Mouse (Mus musculus): ENCODE data around the gene Smap2. TPM values are rescaled to one million over a fixed set of nuclear protein-coding genes. Genes with fewer than 3 reads are reported as not detected.
"Not testable (repeated sequence)": the region's sequence is repeated elsewhere in the genome, so short reads cannot be mapped to it uniquely, and the experiment has no call there.

The Smap2 gene
- total RNA-seq (2021), result 10 to 100 TPM; 37.8 to 38.1 TPM
- polyA plus RNA-seq (2012; rRNA removed), result 14.3 and 20.4 TPM in 2 replicates
- long read RNA-seq, transcript Smap2-201 (10 exons, 2,905 nt), result major isoform, 31 of 34 reads
- long read RNA-seq, partial matches to known transcripts, result 2 of 34 reads
- long read RNA-seq, other reads (novel, unspliced or antisense), result 1 of 34 reads

DNA sequence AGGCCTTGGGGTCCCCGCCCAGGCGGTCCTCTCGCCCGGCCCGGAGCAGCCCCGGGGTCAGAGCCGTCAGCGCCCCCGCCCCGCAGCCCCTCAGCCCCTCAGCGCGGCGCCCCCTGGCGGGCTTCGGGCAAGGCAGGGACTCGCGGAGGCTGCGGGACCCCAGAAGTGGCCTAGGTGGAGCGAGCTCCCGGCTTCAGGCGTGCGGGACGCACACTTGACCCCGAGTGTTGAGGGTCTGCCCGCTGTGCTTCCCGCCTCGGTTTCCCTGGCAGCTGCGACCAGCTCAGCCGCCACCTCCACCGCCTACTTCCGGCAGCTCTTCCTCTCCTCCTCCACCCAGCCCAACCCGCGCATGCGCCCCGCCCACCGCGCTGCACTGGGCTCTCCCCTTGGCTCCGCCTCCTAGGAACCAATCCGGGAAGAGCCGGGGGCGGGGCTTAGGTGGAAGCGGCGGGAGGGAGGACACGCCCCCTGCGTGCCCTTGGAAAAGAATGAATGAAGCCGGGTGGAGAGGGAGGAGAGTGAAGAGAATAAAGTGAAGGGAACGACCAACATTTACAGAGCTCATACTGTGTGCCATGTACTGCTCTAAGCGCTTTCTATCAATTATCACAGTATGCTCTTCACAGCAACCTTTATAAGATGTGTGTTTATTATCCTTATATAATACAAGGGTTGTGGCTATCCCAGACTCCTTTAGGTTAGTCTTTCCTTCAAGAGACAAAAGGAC is at the start of gene Smap2:
Gene Smap2 (minus strand): TSS at position 320 of the 730 bp plus-strand sequence.
- peak; percentile 99 for DNase-seq

DNA sequence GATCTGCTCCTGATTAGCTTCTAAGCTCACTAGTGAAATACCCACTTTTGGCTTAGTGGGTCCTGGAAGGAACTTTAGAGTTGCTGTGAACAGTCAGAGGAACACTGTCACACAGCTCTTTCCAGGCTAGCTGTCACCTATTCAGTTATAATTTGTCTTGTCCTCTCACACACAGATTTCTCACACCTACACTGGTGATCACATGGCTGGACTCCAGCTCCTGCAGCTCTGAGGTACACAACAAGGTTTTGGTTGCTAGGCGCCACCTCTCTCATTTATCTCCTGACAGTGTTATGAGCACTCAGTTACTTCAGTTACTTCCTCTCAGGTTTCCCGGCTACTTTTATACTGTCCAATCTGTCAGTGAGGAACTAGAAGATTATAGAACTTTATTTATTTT is 48.3 kb upstream of the Smap2 start:
- no peak for DNase-seq

DNA sequence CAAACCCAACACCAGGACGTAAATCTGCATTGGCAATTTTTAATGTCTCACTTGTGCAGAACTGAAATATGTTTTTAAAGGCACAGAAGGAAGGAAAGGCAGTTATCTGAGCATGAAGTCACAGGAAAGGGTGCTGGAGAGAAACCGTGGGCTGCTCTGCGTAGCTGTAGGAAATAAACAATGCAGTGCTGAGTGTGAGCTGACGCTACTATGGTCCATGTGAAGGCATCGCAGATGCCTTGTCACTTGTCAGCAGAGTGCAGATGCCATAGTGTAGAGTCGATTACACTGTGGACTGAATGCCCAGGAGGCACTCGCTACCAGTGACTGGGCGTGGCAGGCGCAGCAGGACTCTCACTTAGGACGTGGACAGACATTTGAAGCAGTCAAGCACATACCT is 42.2 kb upstream of the Smap2 start:
- DNase-seq, result not testable (repeated sequence)

DNA sequence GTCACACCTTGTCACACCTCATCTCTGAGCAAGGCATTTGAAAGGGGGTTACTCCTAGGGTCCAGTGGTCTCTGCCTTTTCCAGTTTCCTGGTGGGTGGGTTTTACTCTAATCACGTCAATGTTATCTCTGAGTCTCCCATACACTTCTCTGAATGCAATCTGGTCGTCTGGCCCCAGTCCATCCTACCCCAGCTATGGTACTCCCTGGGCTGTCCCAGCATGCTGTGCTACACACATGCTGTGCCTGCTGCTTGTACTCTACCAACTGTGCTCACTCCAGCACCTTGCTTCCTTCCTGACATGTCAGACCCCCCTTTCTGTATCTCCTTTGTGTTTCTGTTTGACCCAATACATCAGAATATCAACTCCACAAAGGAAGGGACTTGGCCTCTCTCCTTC is 40.0 kb upstream of the Smap2 start:
- DNase-seq, result no peak

DNA sequence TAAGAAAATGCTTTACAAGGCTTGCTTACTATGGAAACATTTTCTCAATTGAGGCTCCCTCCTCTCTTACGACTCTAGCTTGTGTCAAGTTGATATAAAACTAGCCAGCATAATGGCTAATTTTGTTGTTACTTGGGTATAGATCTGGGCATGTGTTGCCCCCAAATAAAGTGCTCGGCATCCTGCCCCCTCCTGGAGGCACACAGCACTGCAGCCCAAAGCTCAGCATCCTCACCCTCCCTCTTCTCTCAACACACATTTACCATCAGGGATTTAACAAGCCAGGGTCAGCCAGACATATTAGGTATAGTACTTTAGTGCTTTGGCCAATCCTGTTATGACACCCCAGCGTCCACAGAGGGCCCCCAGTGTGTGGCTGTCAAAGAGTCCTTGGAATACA is 39.3 kb upstream of the Smap2 start:
- no peak for DNase-seq

DNA sequence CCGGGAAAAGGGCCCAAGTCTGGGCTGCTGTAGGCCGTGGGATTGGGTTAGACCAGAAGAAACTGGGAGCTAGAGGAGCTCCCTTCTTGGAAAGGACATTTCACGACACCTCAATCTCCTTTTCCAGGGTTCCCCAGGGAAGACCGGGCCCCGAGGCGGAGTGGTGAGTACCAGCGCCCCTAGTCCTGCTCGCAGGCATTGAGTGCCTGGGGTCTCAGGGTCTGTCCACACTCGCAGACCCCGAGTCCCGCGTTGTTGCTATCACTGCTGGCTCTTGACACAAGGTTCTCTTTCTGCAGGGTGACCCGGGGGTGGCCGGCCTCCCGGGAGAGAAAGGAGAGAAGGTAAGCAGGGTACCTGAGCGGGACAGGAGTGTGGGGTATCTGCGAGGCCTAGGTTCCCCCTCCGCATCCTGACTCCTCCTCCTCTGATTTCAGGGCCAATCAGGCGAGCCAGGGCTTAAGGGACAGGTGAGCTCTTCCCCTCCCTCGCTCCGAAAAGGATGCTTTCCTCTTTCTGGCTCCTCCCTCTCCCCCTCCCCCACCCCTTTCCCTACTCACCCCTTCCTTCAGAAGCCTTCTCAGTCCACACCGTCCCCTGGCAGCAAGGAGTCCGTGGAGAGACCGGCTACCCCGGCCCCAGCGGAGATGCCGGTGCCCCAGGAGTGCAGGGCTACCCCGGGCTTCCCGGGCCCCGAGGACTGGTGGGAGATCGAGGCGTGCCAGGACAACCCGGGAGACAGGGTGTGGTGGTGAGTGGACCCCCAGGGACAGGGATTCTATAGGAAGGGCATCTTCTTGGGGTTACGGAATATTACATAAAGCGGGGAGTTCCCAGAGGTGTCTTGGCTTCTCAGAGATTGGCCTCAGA is 35.6 kb upstream of the Smap2 start:
- DNase-seq, result no peak

DNA sequence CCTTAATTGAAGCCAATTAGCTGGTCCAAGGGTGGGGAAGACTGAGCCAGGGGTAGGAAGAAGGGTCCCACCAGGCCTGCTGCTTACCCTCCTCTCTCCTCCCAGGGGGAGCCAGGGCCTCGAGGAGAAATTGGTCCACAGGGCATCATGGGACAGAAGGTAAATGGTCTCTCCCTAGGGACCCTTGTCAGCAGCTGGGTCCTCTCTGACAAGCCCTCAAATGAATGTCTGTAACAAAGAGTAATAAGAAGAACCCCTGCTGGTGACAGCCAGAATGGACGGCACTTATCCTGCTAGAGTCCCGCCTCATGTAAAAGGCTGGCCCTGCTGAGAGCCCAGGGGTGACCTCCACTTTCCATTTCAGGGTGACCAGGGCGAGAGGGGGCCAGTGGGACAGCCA is 34.8 kb upstream of the Smap2 start:
- no peak for DNase-seq

DNA sequence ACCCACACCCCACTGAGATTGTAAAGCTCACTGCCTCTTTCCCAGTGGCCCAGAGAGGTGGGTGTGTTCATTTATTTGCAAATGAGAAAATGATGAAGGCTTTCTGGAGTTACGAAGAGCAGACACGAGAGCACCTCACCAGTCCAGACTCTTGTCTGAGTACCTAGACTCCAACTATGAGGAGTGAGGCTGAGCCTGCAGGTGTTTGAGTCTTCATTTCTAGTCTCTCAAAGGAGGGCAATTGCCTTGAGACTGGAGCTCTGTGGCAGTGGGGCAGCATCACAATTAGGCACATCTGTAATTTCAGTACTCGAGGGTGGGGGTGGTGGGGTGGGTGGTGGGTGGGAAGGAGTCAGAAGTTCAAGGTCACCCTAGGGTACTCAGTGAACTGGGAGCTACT is 25.9 kb upstream of the Smap2 start:
- no peak for DNase-seq

DNA sequence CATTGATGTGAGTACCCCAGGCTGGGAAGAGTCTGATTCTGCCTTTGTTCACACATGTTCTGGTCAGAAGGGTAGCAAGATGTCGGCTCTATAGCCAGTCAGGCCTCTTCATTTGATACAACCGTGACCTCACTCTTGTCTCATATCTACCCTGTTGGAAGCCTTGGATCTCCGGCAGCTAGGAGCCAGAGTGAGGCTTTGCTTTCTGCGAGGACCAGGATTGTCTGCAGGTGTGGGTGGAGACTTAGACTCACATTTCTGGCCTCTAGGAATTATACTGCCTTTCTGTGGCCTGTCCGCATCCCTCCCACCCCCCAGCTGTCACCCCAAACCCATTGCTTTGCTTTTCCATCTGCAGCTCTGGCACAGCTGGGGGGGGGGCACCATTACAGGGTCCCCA is 25.4 kb upstream of the Smap2 start:
- DNase-seq, result no peak

DNA sequence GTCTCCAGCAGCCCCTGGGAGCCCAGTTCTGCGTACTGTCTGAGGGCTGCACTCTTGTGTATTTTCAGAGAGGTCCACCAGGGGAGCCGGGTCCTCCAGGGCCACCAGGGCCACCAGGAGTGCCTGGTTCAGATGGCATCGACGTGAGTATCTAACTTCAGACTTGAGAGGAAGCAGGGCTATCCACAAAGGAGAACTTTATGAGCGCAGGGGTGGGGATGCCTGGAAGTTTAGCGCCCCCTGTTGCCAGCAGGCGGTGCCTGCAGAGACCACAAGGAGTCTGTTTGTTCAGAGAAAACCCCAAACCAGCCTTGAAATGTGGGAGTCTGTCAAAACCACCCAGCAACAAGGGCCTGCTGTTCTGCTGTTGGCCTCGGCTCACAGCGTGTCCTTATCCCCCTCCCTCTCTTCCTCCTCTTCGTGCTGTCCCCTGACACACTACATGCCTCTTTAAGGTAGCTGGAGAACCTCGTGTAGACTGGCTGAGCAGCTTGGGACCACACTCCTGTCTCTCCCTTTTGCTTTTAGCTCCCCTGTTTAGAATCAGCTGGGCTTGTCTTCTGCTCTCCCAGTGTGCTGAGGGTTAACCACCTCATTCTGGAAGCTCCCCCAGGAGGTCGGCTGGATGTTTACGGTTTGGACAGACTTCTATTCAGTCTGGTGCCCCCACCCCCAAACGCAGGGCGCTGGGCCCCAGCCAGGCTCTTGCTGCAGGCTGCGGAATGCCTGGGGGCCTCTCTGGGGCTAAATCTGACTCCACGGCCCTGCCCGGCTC is 24.0 kb upstream of the Smap2 start:
- DNase-seq, result peak; percentile 31

DNA sequence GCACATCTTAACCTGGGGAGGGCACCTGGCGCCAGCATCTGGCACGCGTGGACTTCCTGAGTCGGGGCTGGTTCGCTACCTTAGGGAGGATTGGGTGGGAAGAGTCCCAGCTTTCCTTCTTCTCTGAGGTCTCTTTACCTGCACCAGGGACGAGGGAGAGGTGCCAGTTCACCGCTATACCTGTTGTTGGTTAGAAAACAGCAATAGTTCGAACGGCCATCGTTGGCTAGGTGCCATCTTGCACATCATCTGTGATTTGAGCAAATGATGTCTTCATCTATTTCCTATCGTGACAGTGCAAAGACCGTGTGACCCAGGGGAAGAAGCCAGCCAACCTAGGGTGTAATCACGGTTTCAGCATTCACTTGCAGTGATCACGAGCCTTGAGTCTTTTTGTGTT is 23.3 kb upstream of the Smap2 start:
- DNase-seq, result no peak

DNA sequence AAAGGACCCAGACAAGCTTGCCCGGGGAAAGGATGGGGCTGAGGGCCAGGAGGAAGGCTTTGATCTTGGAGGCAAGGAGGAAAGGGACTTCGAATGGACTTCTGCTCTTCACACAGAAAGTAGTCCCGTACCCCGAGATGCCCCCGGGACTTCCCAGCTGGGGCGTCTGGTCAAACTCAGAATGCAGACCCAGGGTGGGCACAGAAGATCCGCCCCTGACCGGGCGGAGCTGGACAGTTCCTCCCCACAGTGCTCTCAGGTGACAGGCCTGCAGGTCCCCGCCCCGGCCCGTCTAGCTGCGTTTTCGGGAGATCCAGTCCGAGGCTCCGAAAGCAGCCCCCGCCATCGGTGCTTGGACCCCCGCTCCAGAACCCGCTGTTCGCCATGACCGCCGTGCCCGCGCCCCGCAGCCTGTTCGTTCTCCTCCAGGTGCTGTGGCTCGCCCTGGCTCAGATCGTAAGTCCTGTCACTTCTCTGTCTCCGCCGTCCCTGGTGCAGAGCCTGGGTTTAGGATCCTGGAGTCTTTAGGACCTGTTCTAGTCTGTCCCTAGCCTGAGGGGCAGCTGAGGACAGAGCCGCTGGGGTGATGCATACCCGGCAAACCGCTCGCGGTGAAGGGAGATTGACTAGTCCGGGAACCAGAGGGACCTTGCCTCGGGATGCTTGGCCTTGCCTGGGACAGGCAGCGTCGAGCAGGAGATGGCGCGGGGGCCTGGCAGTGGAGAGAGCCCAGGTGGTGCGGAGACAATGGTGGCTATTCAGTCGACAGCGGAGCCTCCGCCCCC is 22.5 kb upstream of the Smap2 start, which contains the start of gene Col9a2:
Gene Col9a2 (plus strand): TSS at position 55 of the 785 bp plus-strand sequence.
- no peak for DNase-seq

DNA sequence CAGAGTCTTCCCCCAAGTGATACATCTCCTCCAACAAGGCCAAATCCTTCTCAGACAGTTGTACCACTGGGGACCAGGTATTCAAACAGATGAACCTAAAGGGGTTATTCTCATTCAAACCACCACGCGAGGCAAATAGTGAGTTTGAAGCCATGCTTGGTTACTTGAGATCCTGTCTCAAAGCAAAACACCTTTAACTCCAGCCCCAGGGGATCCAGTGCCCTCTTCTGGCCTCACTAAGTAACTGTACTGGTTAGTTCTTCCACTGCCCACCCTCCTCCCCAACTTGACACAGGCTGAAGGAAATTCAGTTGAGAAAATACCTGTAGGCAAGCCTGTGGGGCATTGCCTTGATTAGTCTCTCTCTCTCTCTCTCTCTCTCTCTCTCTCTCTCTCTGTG is 16.0 kb upstream of the Smap2 start:
- DNase-seq, result no peak

DNA sequence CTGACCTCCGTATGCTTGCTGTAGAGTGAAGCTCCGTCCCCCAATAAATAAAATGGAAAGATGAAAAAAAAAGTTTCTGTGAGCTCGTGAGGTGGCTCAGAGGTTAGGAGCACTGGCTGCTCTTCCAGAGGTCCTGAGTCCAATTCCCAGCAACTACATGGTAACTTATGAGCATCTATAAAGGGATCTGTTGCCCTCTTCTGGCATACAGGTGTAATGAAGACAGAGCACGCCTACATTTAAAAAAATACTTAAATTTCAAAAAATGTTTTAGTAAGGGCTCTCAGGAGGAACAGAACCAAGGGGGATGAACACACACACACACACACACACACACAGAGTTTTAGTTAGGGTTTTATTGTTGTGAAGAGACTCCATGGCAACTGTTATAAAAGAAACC is 14.4 kb upstream of the Smap2 start:
- DNase-seq, result no peak

DNA sequence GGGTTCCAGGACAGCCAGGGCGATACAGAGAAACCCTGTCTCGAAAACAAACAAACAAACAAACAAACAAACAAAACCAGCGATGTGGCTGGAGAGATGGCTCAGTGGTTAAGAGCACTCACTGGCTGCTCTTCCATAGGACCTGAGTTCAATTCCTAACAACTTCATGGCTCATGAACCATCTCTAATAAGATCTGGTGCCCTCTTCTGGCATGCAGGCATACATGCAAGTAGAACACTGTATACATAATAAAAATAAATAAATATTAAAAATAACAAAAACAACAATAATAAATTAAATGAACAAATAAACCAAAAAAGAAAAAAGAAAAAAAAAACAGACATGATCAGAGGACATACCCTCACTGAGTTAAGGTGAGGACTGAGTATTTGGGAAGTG is 12.6 kb upstream of the Smap2 start:
- no peak for DNase-seq

DNA sequence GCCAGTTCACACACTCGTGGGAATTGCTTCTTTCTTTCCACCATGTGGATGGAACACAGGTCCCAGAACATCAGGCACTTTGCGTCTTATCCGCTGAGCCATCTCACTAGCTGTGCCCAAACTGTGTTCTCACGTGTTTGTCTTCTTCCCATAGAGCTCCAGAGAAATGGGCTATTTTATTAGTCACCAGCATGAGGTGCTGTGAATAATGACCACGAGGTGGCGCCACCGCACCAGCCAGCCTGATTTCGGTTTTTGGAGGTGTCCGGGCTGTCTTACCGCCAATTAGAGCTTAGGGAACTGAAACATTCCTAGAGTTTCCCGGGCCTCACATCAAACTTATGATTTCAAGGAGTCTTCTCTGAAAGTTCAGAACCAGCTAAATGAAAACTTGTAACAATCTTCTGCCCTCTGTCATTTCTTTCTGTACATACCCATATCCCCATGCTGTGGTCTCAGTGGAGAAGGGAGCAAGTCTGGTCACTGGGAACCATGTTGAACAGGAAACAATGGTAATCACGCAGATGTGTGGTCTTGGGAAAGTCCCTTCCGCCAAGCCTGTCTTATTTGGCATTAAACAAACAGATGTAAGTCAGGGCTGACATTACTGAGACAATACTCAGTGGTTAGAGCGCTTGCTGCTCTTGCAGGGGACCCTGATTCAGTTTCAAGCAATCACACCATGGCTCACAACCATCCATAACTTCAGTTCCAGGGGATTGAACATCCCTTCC is 11.8 kb upstream of the Smap2 start:
- peak; percentile 41 for DNase-seq

DNA sequence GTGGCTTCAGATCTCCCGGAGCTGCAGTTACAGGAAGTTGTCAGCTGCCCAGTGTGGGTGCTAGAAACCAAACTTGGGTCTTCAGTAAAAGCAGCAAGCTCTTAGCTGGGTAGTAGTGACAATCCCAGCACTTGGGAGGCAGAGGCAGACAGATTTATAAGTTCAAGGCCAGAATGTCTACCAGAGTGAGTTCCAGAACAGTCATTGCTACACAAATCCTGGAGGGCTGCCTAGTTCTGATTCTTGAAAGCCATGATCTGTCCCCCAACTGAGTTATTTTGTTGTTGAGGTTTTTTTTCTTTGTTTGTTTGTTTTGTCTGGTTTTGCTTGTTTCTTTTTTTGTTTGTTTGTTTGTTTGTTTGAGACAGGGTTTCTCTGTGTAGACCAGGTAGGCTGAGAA is 11.1 kb upstream of the Smap2 start:
- DNase-seq, result peak; percentile 71

DNA sequence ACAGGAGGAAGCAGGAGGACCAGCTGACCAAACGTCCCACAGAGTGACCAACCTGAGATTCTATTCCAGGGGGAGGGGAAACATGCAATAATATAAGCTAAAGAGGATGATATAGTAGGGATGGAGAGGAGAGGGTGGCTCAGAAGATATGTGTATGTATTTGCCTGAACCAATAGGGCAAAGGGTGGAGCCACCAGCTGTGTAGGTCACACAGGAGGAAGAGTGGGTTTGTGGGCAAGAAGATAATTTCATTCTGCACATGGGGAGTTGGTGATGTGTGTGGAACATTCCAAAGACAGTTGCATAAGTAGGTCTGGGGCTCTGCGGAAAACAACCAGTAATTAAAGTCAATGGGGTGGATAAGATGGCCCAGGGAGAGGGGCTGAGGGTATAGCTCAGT is 8.6 kb upstream of the Smap2 start:
- no peak for DNase-seq

DNA sequence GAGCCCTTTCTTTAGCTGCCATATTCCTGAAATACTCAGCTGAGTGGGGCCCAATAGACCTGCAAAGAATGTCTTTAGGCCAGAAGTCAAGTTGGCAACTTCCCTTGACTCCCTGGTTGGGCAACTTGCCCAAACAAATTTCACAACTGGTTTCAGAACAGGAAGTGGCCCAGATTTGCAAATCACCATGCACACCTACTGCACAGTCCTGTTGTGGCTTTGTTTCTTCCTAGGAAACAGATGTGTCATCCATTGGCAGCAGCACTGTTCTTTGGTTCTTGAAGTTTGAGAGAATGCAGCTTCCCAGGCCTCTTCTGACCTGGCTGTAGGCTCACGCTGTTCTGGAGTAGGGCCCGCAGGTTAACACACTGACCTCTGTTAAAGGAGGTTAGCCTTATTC is 6.9 kb upstream of the Smap2 start:
- peak; percentile 73 for DNase-seq

DNA sequence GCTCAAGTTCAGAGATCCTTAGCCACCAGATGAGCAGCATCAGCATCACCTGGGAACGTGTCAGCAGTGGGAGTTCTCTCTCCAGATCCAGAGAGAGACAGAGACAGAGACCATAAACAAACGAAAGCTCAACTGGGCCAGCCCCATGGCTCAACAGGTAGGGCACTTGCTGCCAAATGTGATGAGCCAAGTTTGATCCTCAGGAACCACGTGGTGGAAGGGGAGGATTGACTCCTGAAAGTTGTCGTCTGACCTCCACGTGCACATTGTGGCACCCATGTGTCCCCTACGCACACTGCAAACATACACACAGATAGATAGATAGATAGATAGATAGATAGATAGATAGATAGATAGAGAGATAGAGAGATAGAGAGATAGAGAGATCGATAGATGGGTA is 6.4 kb upstream of the Smap2 start:
- no peak for DNase-seq

DNA sequence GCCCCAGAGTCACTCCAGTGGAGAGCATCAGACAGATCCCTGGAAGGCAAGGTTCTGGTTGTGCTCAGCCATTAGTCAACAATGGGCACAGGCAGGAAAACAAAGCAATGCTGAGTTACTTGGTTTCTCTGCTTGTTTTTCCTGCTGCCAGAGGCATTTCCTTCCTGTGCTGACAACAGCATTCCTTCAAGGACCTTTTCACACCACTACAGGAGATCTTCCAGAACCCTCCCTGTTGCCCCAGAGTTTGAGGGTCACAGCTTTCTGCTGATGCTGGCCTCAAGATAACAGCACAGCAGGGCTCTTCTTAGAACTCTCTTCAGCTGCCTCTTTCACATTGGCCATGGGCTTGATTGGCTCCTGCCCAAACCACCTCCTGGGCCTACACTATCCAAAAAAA is 4.9 kb upstream of the Smap2 start:
- DNase-seq, result peak; percentile 35
